Mouse (Mus musculus): ENCODE measurements at regions not wholly inside any gene's neighbourhood (a gene's known extent, or its start where the extent isn't known, plus 50 kb on each side); places are given as distances from the start of the nearest gene placed in this dataset.

GRCm38 (mm10) chr14:24767964-24768363 is 281.0 kb downstream of the Rps24 start:
- in situ Hi-C loops (cut with MboI; ENCODE audit: low sequenced_read_pairs) = no loop called here

GRCm38 (mm10) chr14:24769451-24769850 is 282.5 kb downstream of the Rps24 start:
- in situ Hi-C loops (cut with MboI; ENCODE audit: low sequenced_read_pairs) = no loop called here

GRCm38 (mm10) chr14:24770015-24770977 is 283.4 kb downstream of the Rps24 start:
- in situ Hi-C loops (cut with MboI; ENCODE audit: low sequenced_read_pairs) = no loop called here

GRCm38 (mm10) chr14:24771663-24772062 is 284.7 kb downstream of the Rps24 start:
- in situ Hi-C loops (cut with MboI; ENCODE audit: low sequenced_read_pairs) = no loop called here

GRCm38 (mm10) chr14:24772129-24772528 is 285.2 kb downstream of the Rps24 start:
- in situ Hi-C loops (cut with MboI; ENCODE audit: low sequenced_read_pairs) = no loop called here

GRCm38 (mm10) chr14:24778748-24779630 is 292.1 kb downstream of the Rps24 start:
- in situ Hi-C loops (cut with MboI; ENCODE audit: low sequenced_read_pairs) = no loop called here

GRCm38 (mm10) chr14:24781674-24782073 is 294.7 kb downstream of the Rps24 start:
- in situ Hi-C loops (cut with MboI; ENCODE audit: low sequenced_read_pairs) = no loop called here

- in situ Hi-C loops (cut with MboI; ENCODE audit: low sequenced_read_pairs) = no loop called here
Observed at GRCm38 (mm10) chr14:24783889-24784288, 297.0 kb downstream of the Rps24 start.

- in situ Hi-C loops (cut with MboI; ENCODE audit: low sequenced_read_pairs) = no loop called here
Observed at GRCm38 (mm10) chr14:24785452-24785851, 298.5 kb downstream of the Rps24 start.

GRCm38 (mm10) chr14:24793375-24794285 is 306.7 kb downstream of the Rps24 start:
- in situ Hi-C loops (cut with MboI; ENCODE audit: low sequenced_read_pairs) = no loop called here

- in situ Hi-C loops (cut with MboI; ENCODE audit: low sequenced_read_pairs) = no loop called here
Observed at GRCm38 (mm10) chr14:24794359-24794845, 307.5 kb downstream of the Rps24 start.

GRCm38 (mm10) chr14:24797494-24797893 is 310.6 kb downstream of the Rps24 start:
- in situ Hi-C loops (cut with MboI; ENCODE audit: low sequenced_read_pairs) = no loop called here

- in situ Hi-C loops (cut with MboI; ENCODE audit: low sequenced_read_pairs) = no loop called here
Observed at GRCm38 (mm10) chr14:24798066-24798465, 311.1 kb downstream of the Rps24 start.

GRCm38 (mm10) chr14:24803001-24803655 is 316.2 kb downstream of the Rps24 start:
- in situ Hi-C loops (cut with MboI; ENCODE audit: low sequenced_read_pairs) = no loop called here

GRCm38 (mm10) chr14:24807061-24807460 is 320.1 kb downstream of the Rps24 start:
- in situ Hi-C loops (cut with MboI; ENCODE audit: low sequenced_read_pairs) = no loop called here

- in situ Hi-C loops (cut with MboI; ENCODE audit: low sequenced_read_pairs) = no loop called here
Observed at GRCm38 (mm10) chr14:24822876-24823567, 336.1 kb downstream of the Rps24 start.

- in situ Hi-C loops (cut with MboI; ENCODE audit: low sequenced_read_pairs) = no loop called here
Observed at GRCm38 (mm10) chr14:24824351-24824750, 337.4 kb downstream of the Rps24 start.

GRCm38 (mm10) chr14:24825722-24826386 is 338.9 kb downstream of the Rps24 start:
- in situ Hi-C loops (cut with MboI; ENCODE audit: low sequenced_read_pairs) = no loop called here
